Mouse (Mus musculus) small intestine, adult 2 months (tissue): ENCODE data around the gene Cd2. TPM values are rescaled to one million over a fixed set of nuclear protein-coding genes. Genes with fewer than 3 reads are reported as not detected.
A peak's percentile ranks its signal among the peaks of the same experiment; 100 is the strongest.

Experiments used
- H3K27ac ChIP-seq: fragments of 200-500 bp; 2 replicates; pipeline ENCODE4 v1.5.1; 2012; ENCODE audit warnings: low read depth, low read length, control low read depth, inconsistent platforms; ENCODE audit not compliant: insufficient read depth
- H3K27me3 ChIP-seq: fragments of 200-500 bp; 2 replicates; pipeline ENCODE4 v1.6.1; 2012; ENCODE audit warnings: mild to moderate bottlenecking, moderate library complexity, low read length, inconsistent platforms; ENCODE audit not compliant: control insufficient read depth, insufficient read depth
- H3K36me3 ChIP-seq: fragments of 200-500 bp; 2 replicates; pipeline ENCODE4 v1.6.1; 2012; ENCODE audit warnings: mild to moderate bottlenecking, low read length, control low read depth, inconsistent platforms; ENCODE audit not compliant: control insufficient read depth, insufficient read depth
- H3K4me1 ChIP-seq: fragments of 200-500 bp; 2 replicates; pipeline ENCODE4 v1.6.1; 2012; ENCODE audit warnings: low read length, inconsistent platforms, mixed read lengths; ENCODE audit not compliant: control insufficient read depth, insufficient read depth, insufficient read length
- H3K4me3 ChIP-seq: fragments of 200-500 bp; 2 replicates; pipeline ENCODE4 v1.5.1; 2012; ENCODE audit warnings: low read depth, mild to moderate bottlenecking, control low read depth, inconsistent platforms, low read length, moderate library complexity
- CTCF ChIP-seq: fragments of 200-500 bp; IDR thresholded peaks from 2 replicates; pipeline ENCODE4 v1.5.1; 2012; ENCODE audit warnings: low read depth, mild to moderate bottlenecking, control low read depth, inconsistent platforms, low read length, moderate library complexity, mixed read lengths; ENCODE audit not compliant: insufficient replicate concordance, insufficient read length; ENCODE audit errors: extremely low read depth
- POLR2A ChIP-seq: fragments of 200-500 bp; IDR thresholded peaks from 2 replicates; pipeline ENCODE4 v1.6.1; 2012; ENCODE audit warnings: low read depth, mild to moderate bottlenecking, control low read depth, inconsistent platforms, low read length, moderate library complexity
- WGBS: fragments of 180-500 bp; shearing (Covaris S2); methylation state at CpG from one replicate; pipeline ENCODE4 v1.1.7; 2018; 5-methylcytosine and 5-hydroxymethylcytosine counted together
- polyA plus RNA-seq: library from polyadenylated mRNA; depleted of rRNA; stranded (reverse); fragments of >200 nt; gene quantifications from 2 replicates; pipeline ENCODE4 v1.2.3, GENCODE M21; 2012

Cd2 gene
- polyA plus RNA-seq, 1 experiment, result 2.1 TPM

DNA sequence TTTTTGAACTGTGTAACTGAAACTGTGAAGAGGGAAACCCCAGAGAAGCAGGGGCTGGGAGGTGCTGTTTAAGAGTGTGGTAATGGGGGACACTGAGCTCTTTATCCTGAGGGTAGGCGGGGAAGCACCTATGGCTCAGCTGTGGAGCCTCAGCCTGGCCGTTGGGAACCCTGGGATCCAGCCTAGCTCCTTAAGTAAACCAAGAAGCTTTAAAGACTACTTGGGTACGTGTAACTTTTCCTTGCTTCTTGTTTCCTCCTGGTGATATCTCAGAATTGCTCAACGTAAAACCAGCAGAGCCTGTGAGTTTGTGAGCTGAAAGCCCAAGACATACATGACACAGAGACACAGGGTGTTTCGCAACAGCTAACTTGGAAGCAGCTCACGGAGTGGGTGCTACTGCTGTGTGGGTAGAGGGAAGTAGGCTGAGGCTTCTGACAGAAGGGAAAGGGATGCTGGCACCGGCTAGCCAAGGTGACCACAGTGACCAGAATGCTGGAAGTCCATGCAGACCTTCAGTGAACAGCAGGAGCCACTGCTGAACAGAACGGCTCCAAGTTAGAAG is 5.9 kb upstream of the Cd2 start:
- Histone ChIP-seq H3K4me1 (no peaks in the 10 kb centered on the region), H3K4me3 (no peak overlapping the region), H3K27ac (no peak overlapping the region), H3K27me3 (no peaks in the 10 kb centered on the region), H3K36me3 (no peaks in the 10 kb centered on the region)
- TF ChIP-seq POLR2A, result no peak
- no peak for TF ChIP-seq CTCF
- 56% methylated on average over 8 of the region's 8 CpGs for WGBS

DNA sequence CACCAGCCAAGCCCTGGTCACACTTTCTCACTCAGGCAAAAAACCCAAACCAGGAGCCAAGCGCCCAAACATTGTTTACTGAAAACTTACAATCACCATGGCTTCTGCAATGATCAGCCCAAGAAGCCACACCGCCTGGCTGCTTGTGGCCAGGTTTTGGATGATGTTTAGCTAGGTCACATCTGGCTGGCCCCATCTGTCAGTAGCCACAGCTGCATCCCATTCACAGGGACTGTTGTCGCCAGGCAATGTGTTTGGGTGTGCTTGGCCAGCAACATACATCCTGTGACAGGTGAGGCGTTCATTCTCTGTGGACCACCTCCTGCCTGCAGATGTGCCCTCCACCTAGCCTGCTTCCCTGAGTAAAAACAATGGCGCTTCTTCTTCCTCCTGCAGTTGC is 4.9 kb upstream of the Cd2 start:
- Histone ChIP-seq H3K4me3 (no peak overlapping the region), H3K4me1 (no peaks in the 10 kb centered on the region), H3K27me3 (no peaks in the 10 kb centered on the region), H3K27ac (no peak overlapping the region), H3K36me3 (no peaks in the 10 kb centered on the region)
- TF ChIP-seq POLR2A (no peak), CTCF (no peak)
- WGBS, result 80% methylated on average over 5 of the region's 5 CpGs

DNA sequence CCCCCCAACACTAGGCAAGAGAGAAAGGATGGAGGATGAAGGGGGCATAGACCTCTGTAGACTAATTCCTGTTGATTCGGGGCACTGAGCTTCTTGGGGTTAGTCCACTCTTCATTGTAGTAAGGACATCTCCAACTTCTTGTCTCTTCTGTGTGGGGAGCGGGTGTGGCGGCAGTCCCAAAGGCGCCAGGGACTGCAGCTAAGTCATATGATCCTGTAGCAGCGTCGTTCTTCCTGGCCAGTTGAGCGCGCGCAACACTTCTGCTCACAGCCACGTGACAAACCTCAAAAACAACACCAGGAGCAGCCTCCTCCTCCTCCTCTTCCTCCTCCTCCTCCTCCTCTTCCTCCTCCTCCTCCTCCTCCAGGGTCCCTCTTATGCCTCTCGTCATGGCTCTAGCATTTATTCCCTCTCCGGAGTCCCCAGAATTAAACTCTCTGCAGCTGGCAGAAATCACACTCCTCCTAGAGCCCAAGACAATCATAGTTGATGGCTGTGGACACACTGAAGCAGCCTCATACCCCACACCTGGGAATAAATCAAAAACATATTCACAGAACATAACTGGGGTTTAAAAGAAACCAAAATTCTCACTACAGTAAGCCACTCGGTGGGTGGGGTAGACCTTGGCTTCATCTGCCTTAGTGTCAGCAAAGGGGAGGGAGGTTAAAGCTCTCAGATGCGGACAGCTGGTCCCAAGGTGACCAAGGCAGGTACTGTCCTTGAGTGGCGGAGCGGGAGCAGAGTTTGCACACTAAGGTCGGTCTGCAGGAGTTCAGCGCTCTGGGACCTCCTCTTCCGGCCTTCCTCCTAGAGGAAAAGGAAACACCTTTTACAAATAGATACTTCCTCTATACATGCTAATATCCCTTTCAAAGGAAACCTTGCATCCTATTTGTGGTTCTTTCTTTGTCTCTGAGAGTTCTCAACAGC is 3.1 kb upstream of the Cd2 start:
- WGBS, result 72% methylated on average over 19 of the region's 19 CpGs
- Histone ChIP-seq H3K4me3 (peak overlapping the region; percentile 22; the same call in 1 of the 2 replicates), H3K27me3 (no peaks in the 10 kb centered on the region), H3K27ac (no peak overlapping the region), H3K36me3 (no peaks in the 10 kb centered on the region), H3K4me1 (no peaks in the 10 kb centered on the region)
- TF ChIP-seq POLR2A (no peak), CTCF (no peak)

DNA sequence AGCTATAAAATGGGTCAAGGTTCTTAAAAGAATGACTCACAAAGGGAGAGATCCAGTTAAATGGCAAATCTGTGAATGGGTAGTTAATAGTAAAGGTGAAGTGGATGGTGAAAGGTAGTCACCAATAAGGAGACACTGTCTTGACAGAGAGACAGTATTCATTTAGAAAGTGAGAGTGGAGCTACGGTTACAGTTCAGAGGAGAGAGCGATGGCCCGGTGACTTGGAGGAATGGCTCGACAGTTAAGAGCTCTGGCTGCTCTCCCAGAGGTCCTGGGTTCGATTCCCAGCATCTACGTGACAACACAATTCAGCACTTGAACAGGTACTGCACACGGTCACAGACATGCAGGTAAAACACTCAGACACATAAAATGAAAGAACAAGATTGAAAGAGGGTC is 2.3 kb upstream of the Cd2 start:
- no peak overlapping the region for H3K4me3 ChIP-seq
- no peaks in the 10 kb centered on the region for H3K4me1 ChIP-seq
- no peak overlapping the region for H3K27ac ChIP-seq
- H3K27me3 ChIP-seq, result no peaks in the 10 kb centered on the region
- TF ChIP-seq POLR2A (no peak), CTCF (no peak)
- no peaks in the 10 kb centered on the region for H3K36me3 ChIP-seq
- WGBS, result 79% methylated on average over 7 of the region's 7 CpGs

DNA sequence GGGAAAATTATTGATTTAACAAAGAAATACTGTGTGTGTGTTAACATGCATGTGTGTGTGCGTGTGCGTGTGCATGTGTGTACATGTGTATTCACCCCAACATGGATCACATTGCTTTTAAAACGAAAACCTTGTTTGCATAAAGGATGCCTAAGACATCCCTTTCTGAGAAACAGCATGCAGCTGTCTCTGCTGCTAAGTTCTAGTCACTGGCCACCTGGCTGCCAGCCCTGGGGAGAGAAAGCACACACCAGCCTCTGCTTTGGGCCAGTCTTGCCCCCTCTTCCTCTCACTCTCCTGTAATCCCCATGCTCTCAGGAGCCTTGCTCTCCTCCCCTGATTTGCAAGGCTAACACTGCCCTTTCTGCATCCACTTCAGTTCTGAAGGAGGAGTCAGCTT is 1.7 kb upstream of the Cd2 start:
- Histone ChIP-seq H3K36me3 (no peaks in the 10 kb centered on the region), H3K4me3 (no peak overlapping the region), H3K4me1 (no peaks in the 10 kb centered on the region), H3K27me3 (no peaks in the 10 kb centered on the region), H3K27ac (no peak overlapping the region)
- TF ChIP-seq POLR2A, result no peak
- no peak for TF ChIP-seq CTCF
- WGBS, result 77% methylated on average over 3 of the region's 3 CpGs

DNA sequence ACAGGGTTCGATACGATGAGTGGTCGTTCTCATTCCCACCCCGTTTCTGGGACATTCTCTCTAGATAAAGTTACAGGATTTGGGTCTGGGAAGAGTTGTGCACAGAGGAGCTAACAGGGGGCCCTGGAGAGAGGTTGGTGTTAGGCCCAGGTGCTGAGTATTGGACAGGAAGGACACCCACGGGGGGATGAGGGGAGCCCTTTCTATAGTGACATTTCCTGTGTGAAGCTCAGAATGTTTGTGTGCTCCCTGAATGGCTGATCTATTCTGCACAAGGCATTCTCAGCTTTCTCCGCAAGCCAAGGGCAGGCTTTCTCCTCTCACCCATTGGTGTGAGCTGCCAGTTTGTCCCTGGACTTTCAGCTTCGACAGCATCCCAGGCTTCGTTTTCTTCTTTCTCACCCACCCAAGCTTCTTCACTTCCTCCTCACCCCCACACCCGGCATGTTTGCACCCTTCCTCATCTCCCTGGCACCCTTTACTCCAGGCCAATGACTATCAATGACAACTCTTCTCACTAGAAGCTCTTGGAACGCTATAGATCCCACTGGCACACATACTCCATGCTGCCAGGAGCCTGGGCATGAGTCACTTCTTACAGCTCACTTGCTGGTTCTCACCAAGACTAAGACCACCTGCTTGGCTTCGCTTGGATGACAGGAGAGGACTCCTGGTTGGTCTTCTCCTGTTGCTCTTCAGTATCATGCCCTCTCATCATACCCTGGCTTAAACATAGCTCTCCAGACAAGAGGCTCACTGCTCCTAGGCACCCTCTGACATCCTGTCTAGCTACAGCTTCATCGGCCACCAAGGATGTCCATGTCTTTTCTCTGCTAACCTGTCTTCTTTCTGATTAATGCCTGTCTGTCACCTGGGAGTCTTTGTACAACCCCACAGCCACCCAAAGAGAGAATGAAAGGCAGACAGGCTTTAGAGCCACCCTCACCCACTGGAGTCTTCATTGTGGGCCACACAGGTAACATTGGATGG is 1.1 kb downstream of the Cd2 start:
- Histone ChIP-seq H3K27ac (no peak overlapping the region), H3K36me3 (no peaks in the 10 kb centered on the region), H3K4me3 (peak overlapping the region; percentile 48), H3K4me1 (no peaks in the 10 kb centered on the region), H3K27me3 (no peaks in the 10 kb centered on the region)
- TF ChIP-seq CTCF, result no peak
- WGBS, result 84% methylated on average over 12 of the region's 12 CpGs
